Mouse (Mus musculus): ENCODE measurements around the gene Vmn2r25.
A peak's percentile ranks its signal among the peaks of the same experiment; 100 is the strongest.
"Not testable (repeated sequence)": the region's sequence is repeated elsewhere in the genome, so short reads cannot be mapped to it uniquely, and the experiment has no call there.

Vmn2r25 gene

DNA sequence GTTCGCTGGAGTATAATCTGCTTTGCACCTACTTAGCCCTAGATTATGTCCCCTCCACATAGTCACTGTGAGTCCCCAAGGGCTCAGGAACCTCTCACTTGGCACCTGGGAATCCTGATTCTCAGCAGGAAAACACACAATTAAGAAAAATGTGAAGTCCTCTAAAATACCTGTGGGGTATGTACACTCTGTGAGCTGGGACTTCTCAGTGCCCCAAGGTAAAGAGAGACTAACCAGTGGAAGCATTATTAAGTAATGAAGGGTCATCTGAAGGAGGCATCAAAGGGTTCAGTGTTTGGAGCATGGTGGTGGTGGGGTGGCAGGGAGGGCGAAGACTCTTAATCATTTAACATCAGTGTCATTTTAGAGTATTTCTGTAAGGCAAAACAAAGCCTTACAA, at the start of gene Vmn2r25:
Gene Vmn2r25, minus strand, starts transcription at position 101 of the 400 bp plus-strand sequence.
- not testable (repeated sequence) for DNase-seq

DNA sequence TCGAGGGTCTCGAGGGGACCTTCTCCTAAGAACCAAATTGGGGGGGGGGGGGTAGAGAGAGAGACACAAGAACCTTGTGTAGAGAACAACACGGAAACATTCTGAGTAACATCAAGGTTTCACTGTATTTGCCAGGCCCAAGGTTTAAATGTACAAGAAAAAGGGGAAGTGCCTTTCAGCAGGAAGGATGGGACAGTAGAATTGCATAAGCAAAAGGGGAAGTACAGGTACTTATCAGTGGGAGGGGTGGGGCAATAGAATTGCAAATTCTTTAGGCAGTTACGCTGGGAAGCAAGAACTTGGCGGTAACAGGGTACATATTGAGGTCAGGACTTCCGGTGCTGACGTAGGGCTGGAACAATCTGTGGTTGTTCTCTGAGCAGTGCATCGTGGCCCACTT, 33.3 kb downstream of the Vmn2r25 start:
- peak; percentile 51 for DNase-seq

DNA sequence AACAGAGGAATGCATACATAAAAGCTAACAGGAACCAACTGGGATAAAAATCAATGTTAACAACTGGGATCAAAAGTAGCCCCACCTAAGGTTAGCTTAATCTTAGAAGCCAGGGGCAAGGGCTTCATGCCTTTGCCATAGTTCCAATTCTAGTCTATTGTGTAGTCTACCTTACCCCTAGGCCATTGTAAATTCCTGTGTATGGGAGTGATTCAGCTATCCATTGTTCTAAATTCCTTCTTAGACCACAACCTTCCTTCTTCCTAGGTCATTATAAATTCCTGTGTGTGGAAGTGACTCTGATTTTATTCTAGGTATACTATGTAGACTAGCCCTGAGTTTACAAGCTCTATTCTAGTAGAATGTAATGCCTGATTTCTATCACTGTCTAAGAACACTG, 43.0 kb downstream of the Vmn2r25 start:
- not testable (repeated sequence) for DNase-seq

DNA sequence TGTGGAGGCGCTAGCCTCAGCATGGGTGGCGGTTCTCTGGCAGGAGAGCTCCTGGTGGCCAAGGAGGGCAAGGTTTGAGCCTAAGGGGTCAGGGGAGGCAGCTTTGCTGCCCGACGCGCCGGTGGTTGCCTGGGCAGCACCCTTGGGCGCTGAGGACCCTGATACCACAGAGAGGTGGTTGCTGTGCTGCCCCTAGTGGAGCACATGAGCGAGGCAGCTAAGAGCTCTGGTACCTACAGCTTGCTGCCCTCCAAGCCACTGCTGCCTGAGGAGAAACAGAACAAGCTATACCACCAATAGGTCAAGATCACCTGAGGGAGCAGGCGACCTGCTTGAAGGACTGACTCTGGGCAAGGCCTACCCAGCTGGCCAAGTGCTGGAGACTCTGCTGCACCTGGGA, 59.5 kb downstream of the Vmn2r25 start:
- DNase-seq: no peak

DNA sequence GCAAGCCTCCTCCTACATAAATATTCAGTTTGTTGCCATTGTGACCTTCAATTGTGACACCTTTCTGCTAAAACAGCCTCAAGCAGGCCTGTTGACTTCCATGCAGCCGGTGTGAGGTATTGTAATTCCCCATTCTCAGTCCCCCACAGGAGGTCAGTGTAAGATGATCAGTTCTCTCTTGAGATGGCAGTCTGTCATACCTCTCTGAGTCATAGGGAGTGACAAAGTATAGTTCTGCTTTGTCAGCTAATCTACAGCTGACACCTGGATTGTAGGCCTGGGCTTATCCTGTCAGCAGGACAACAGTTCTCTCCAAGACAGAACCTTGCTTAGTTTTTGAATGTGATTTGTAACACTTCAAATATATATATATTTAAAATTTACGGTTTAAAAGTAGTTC, 68.4 kb downstream of the Vmn2r25 start:
- DNase-seq: no peak

DNA sequence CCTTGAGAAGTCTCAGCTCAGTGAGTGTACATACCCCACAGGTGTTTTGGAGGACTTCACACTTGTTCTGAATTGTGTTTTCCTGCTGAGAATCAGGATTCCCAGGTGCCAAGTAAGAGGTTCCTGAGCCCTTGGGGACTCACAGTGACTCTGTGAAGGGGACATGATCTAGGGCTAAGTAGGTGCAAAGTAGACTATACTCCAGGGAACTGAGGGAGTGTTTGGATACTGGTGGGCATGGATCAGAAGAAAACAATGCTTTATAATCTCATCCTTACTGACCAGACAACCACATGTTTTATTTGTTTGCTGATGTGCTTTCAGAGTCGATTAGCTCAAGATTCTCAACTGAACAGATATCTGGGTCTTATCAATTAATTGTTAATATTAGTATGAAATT, 74.7 kb downstream of the Vmn2r25 start, which contains the start of gene Vmn2r24:
Gene Vmn2r24, plus strand, starts transcription at position 301 of the 400 bp plus-strand sequence.
- DNase-seq: no peak
